Mouse (Mus musculus) forebrain, embryonic 16.5 days (tissue): ENCODE results near the gene Krtap4-8. TPM values are rescaled to one million over a fixed set of nuclear protein-coding genes. Genes with fewer than 3 reads are reported as not detected.
"Not testable (repeated sequence)": the region's sequence is repeated elsewhere in the genome, so short reads cannot be mapped to it uniquely, and the experiment has no call there.

Experiments used
- ATAC-seq: fragments of 200-750 bp; cut with Nextera tagmentation; 2 replicates; pipeline ENCODE4 v1.8.0; 2017; ENCODE audit warnings: mild to moderate bottlenecking, moderate library complexity
- H3K27ac ChIP-seq: fragments of 300-500 bp; sonication (generic); 2 replicates; pipeline ENCODE4 v1.5.1; 2014; ENCODE audit warnings: low read length, control low read depth
- H3K27me3 ChIP-seq: fragments of 300-500 bp; sonication (generic); replicated peaks from 2 replicates; pipeline ENCODE4 v1.6.1; 2014; ENCODE audit warnings: low read length; ENCODE audit not compliant: control insufficient read depth, insufficient read depth
- H3K36me3 ChIP-seq: fragments of 300-500 bp; sonication (generic); 2 replicates; pipeline ENCODE4 v1.6.1; 2014; ENCODE audit not compliant: control insufficient read depth, insufficient read depth
- H3K4me1 ChIP-seq: fragments of 300-500 bp; sonication (generic); replicated peaks from 2 replicates; pipeline ENCODE4 v1.6.1; 2014; ENCODE audit warnings: low read length; ENCODE audit not compliant: control insufficient read depth, insufficient read depth
- H3K4me2 ChIP-seq: fragments of 300-500 bp; sonication (generic); 2 replicates; pipeline ENCODE4 v1.6.1; 2014; ENCODE audit warnings: mild to moderate bottlenecking, low read length, control low read depth
- H3K4me3 ChIP-seq: fragments of 300-500 bp; sonication (generic); replicated peaks from 2 replicates; pipeline ENCODE4 v1.5.1; 2014; ENCODE audit warnings: mild to moderate bottlenecking, low read length, control low read depth
- H3K9ac ChIP-seq: fragments of 300-500 bp; sonication (generic); replicated peaks from 2 replicates; pipeline ENCODE4 v1.6.1; 2014; ENCODE audit warnings: low read depth, low read length, control low read depth
- H3K9me3 ChIP-seq: fragments of 300-500 bp; sonication (generic); 2 replicates; pipeline ENCODE4 v1.6.1; 2016; ENCODE audit warnings: low read length; ENCODE audit not compliant: control insufficient read depth
- WGBS: fragments of 180-500 bp; shearing (Covaris S2); extraction: QIAGEN DNeasy Blood & Tissue Kit; methylation state at CpG from one replicate; pipeline ENCODE4 v1.1.7; 2014; 5-methylcytosine and 5-hydroxymethylcytosine counted together
- polyA plus RNA-seq: library from polyadenylated mRNA; unstranded; fragments of >200 nt; fragmentation: Nextera tagmentation; extraction: Ambion mirVana; gene quantifications from 2 replicates; pipeline ENCODE4 v1.2.1, GENCODE M21; 2015

Krtap4-8 gene
- not detected in 2 replicates for polyA plus RNA-seq

- no peak within 1 kb of the TSS for H3K4me2 ChIP-seq
- ATAC-seq = no peak
Observed at GRCm38 (mm10) chr11:99780604-99781003, at the start of gene Krtap4-8. Gene Krtap4-8, minus strand, starts transcription at chr11:99780704.

GRCm38 (mm10) chr11:99815566-99815965 lies 35.1 kb upstream of the Krtap4-8 start, which contains the start of gene Gm11564:
Gene Gm11564, minus strand, starts transcription at chr11:99815666.
- not testable (repeated sequence) for H3K36me3 ChIP-seq, H3K4me2 ChIP-seq, H3K4me3 ChIP-seq, H3K27ac ChIP-seq, H3K9me3 ChIP-seq, H3K27me3 ChIP-seq, ATAC-seq, H3K9ac ChIP-seq, H3K4me1 ChIP-seq
- WGBS = 79% methylated on average over 2 of the region's 2 CpGs

More at GRCm38 (mm10) chr11:99780604-99781003, at the start of gene Krtap4-8:
- H3K27me3 ChIP-seq = no peaks in the 10 kb centered on the region
- no peaks in the 10 kb centered on the region for H3K36me3 ChIP-seq
- no peak within 1 kb of the TSS for H3K9ac ChIP-seq
- no peak within 1 kb of the TSS for H3K27ac ChIP-seq
- no peaks in the 10 kb centered on the region for H3K4me1 ChIP-seq
- 97% methylated on average over 2 of the region's 2 CpGs for WGBS
- H3K4me3 ChIP-seq = no peak within 1 kb of the TSS
- H3K9me3 ChIP-seq = no peaks in the 10 kb centered on the region

GRCm38 (mm10) chr11:99809792-99810191 lies 29.3 kb upstream of the Krtap4-8 start, which contains the start of gene Krtap4-13:
Gene Krtap4-13, minus strand, starts transcription at chr11:99809892.
- H3K4me1 ChIP-seq, H3K27ac ChIP-seq, H3K9me3 ChIP-seq, H3K36me3 ChIP-seq, H3K4me2 ChIP-seq, H3K9ac ChIP-seq, H3K27me3 ChIP-seq, ATAC-seq, H3K4me3 ChIP-seq: not testable (repeated sequence)

GRCm38 (mm10) chr11:99804346-99804745 lies 23.8 kb upstream of the Krtap4-8 start, which contains the start of gene Gm11554:
Gene Gm11554, minus strand, starts transcription at chr11:99804446.
- not testable (repeated sequence) for ATAC-seq, H3K4me2 ChIP-seq, H3K4me3 ChIP-seq, H3K27me3 ChIP-seq, H3K9me3 ChIP-seq, H3K27ac ChIP-seq, H3K4me1 ChIP-seq, H3K9ac ChIP-seq, H3K36me3 ChIP-seq
- WGBS = no CpG with 5 or more reads among the region's 1 CpGs

GRCm38 (mm10) chr11:99798832-99799231 lies 18.3 kb upstream of the Krtap4-8 start, which contains the start of gene Gm11569:
Gene Gm11569, minus strand, starts transcription at chr11:99798932.
- H3K4me1 ChIP-seq, H3K27ac ChIP-seq, H3K36me3 ChIP-seq, H3K4me3 ChIP-seq, H3K4me2 ChIP-seq, H3K27me3 ChIP-seq, H3K9me3 ChIP-seq, ATAC-seq, H3K9ac ChIP-seq: not testable (repeated sequence)
- WGBS = no CpG with 5 or more reads among the region's 1 CpGs

GRCm38 (mm10) chr11:99793367-99793766 lies 12.9 kb upstream of the Krtap4-8 start, which contains the start of gene Gm11596:
Gene Gm11596, minus strand, starts transcription at chr11:99793467.
- H3K4me2 ChIP-seq = no peak within 1 kb of the TSS
- 83% methylated on average over 2 of the region's 2 CpGs for whole genome bisulfite sequencing
- no peaks in the 10 kb centered on the region for H3K36me3 ChIP-seq
- H3K27ac ChIP-seq = no peak within 1 kb of the TSS
- no peak for ATAC-seq
- no peaks in the 10 kb centered on the region for H3K27me3 ChIP-seq
- H3K9me3 ChIP-seq = no peaks in the 10 kb centered on the region
- no peak within 1 kb of the TSS for H3K9ac ChIP-seq
- no peak within 1 kb of the TSS for H3K4me3 ChIP-seq
- H3K4me1 ChIP-seq = no peaks in the 10 kb centered on the region

GRCm38 (mm10) chr11:99784900-99785299 lies 4.4 kb upstream of the Krtap4-8 start, which contains the start of gene Krtap4-9:
Gene Krtap4-9, plus strand, starts transcription at chr11:99785200.
- H3K9ac ChIP-seq, H3K4me1 ChIP-seq, H3K4me3 ChIP-seq, H3K9me3 ChIP-seq, ATAC-seq, H3K36me3 ChIP-seq, H3K4me2 ChIP-seq, H3K27me3 ChIP-seq, H3K27ac ChIP-seq: not testable (repeated sequence)

GRCm38 (mm10) chr11:99778401-99778800 lies 2.1 kb downstream of the Krtap4-8 start:
- H3K4me2 ChIP-seq = no peak overlapping the region
- no peaks in the 10 kb centered on the region for H3K4me1 ChIP-seq
- no peaks in the 10 kb centered on the region for H3K27me3 ChIP-seq
- no peak for ATAC-seq
- no peak overlapping the region for H3K4me3 ChIP-seq
- no peak overlapping the region for H3K9ac ChIP-seq
- no peaks in the 10 kb centered on the region for H3K36me3 ChIP-seq
- H3K27ac ChIP-seq = no peak overlapping the region
- 42% methylated on average over 7 of the region's 7 CpGs for WGBS
- no peaks in the 10 kb centered on the region for H3K9me3 ChIP-seq

- H3K27me3 ChIP-seq, H3K9ac ChIP-seq, ATAC-seq, H3K27ac ChIP-seq, H3K4me2 ChIP-seq, H3K4me3 ChIP-seq, H3K4me1 ChIP-seq, H3K9me3 ChIP-seq, H3K36me3 ChIP-seq: not testable (repeated sequence)
Observed at GRCm38 (mm10) chr11:99772813-99773212, 7.7 kb downstream of the Krtap4-8 start, which contains the start of gene Gm11595. Gene Gm11595, minus strand, starts transcription at chr11:99772913.

GRCm38 (mm10) chr11:99768410-99768809 lies 12.1 kb downstream of the Krtap4-8 start:
- no peak overlapping the region for H3K27ac ChIP-seq
- H3K27me3 ChIP-seq = no peaks in the 10 kb centered on the region
- H3K4me1 ChIP-seq = no peaks in the 10 kb centered on the region
- no peak overlapping the region for H3K4me2 ChIP-seq
- no peak for ATAC-seq
- H3K36me3 ChIP-seq = no peaks in the 10 kb centered on the region
- H3K9me3 ChIP-seq = no peaks in the 10 kb centered on the region
- 72% methylated on average over 2 of the region's 2 CpGs for WGBS
- H3K9ac ChIP-seq = no peak overlapping the region
- no peak overlapping the region for H3K4me3 ChIP-seq
